ENCODE assay signal across 8 mouse cellular contexts in genomic region chrX:162760958-162761515, GRCm38 (mm10). TPM values are rescaled to one million over a fixed set of nuclear protein-coding genes. Genes with fewer than 3 reads are reported as not detected.
DNase-seq lines count a peak whose midpoint lies in the region; ATAC-seq and TF ChIP-seq lines count a peak whose summit lies in the region.

No protein-coding gene starts in this region.

- 0 out of 2 replicates have a peak, but pooled peaks cover 1% of the 10 kb centered on the region for H3K4me1 ChIP-seq in heart, adult 2 months (ENCODE audit: control insufficient read depth, insufficient read depth, low read length)
- H3K4me1 ChIP-seq in embryonic facial prominence, embryonic 10.5 days, result peaks cover 9% of the 10 kb centered on the region
- H3K4me1 ChIP-seq in hindbrain, embryonic 12.5 days, result 0 out of 2 replicates have a peak, but pooled peaks cover 5% of the 10 kb centered on the region
- H3K4me1 ChIP-seq in neural tube, embryonic 13.5 days (replicated peaks), result peaks cover 8% of the 10 kb centered on the region

- peaks cover 4% of the 10 kb centered on the region for H3K36me3 ChIP-seq in heart, adult 2 months (ENCODE audit: control insufficient read depth, insufficient read depth, low read length)
- H3K36me3 ChIP-seq in embryonic facial prominence, embryonic 10.5 days (replicated peaks), result peaks cover 24% of the 10 kb centered on the region
- no peaks in the 10 kb centered on the region for H3K36me3 ChIP-seq in hindbrain, embryonic 12.5 days
- no peaks in the 10 kb centered on the region; the same call in 1 of the 2 replicates for H3K36me3 ChIP-seq in neural tube, embryonic 13.5 days

- DNase-seq in heart, adult 2 months, result no peak
- no peak for DNase-seq in heart, postnatal 4 days
- DNase-seq in ES-CJ7 (ENCODE audit: low read depth, low spot score) (peak; percentile 20), liver (peak; percentile 23)
- no peak for DNase-seq in embryonic facial prominence, embryonic 10.5 days (ENCODE audit: low spot score)
- no peak for DNase-seq in Muller cell, postnatal 12 days (ENCODE audit: inconsistent ontology term)

- ATAC-seq in hindbrain, embryonic 12.5 days (ENCODE audit: low FRiP score), result peak; percentile 10
- ATAC-seq in neural tube, embryonic 13.5 days (ENCODE audit: low read depth), result peak; percentile 23

- no peak for TF ChIP-seq CTCF in heart, adult 2 months (IDR thresholded peaks at IDR 0.05)

- peaks cover 10% of the 10 kb centered on the region; the same call in 1 of the 2 replicates for H3K9me3 ChIP-seq in embryonic facial prominence, embryonic 10.5 days
- H3K9me3 ChIP-seq in hindbrain, embryonic 12.5 days (replicated peaks), result no peaks in the 10 kb centered on the region; the same call in 1 of the 2 replicates
- no peaks in the 10 kb centered on the region for H3K9me3 ChIP-seq in neural tube, embryonic 13.5 days

- H3K27me3 ChIP-seq in heart, adult 2 months (ENCODE audit: control insufficient read depth, insufficient read depth, low read length), result no peaks in the 10 kb centered on the region
- H3K27me3 ChIP-seq in embryonic facial prominence, embryonic 10.5 days (replicated peaks; ENCODE audit: low read depth, poor library complexity, severe bottlenecking), result peaks cover 14% of the 10 kb centered on the region
- H3K27me3 ChIP-seq in hindbrain, embryonic 12.5 days, result no peaks in the 10 kb centered on the region; the same call in 1 of the 2 replicates
- no peaks in the 10 kb centered on the region for H3K27me3 ChIP-seq in neural tube, embryonic 13.5 days

- H3K4me3 ChIP-seq in heart, adult 2 months, result peak overlapping the region; percentile 73
- peak overlapping the region; percentile 75 for H3K4me3 ChIP-seq in embryonic facial prominence, embryonic 10.5 days
- H3K4me3 ChIP-seq in hindbrain, embryonic 12.5 days, result peak overlapping the region; percentile 62
- H3K4me3 ChIP-seq in neural tube, embryonic 13.5 days, result peak overlapping the region; percentile 61

- TF ChIP-seq EP300 in heart, adult 2 months (IDR thresholded peaks at IDR 0.05; ENCODE audit: insufficient read depth, low read depth, low read length), result no peak

- 23% methylated on average over 34 of the region's 50 CpGs for WGBS in heart, adult 2 months
- 11% methylated on average over 50 of the region's 50 CpGs for WGBS in embryonic facial prominence, embryonic 10.5 days
- WGBS in hindbrain, embryonic 12.5 days, result 23% methylated on average over 32 of the region's 50 CpGs
- 20% methylated on average over 28 of the region's 50 CpGs for WGBS in neural tube, embryonic 13.5 days

- peak overlapping the region; percentile 92 for H3K27ac ChIP-seq in heart, adult 2 months
- peak overlapping the region; percentile 95 for H3K27ac ChIP-seq in embryonic facial prominence, embryonic 10.5 days (replicated peaks)
- peak overlapping the region; percentile 91 for H3K27ac ChIP-seq in hindbrain, embryonic 12.5 days
- peak overlapping the region; percentile 90 for H3K27ac ChIP-seq in neural tube, embryonic 13.5 days (replicated peaks)

- H3K79me2 ChIP-seq in heart, adult 2 months (replicated peaks; ENCODE audit: control insufficient read depth, insufficient read depth, low read length), result no peaks in the 10 kb centered on the region

- TF ChIP-seq POLR2A in heart, adult 2 months (IDR thresholded peaks at IDR 0.05; ENCODE audit: insufficient read depth, low read depth, low read length), result no peak

- intact Hi-C loops in heart, adult 2 months (cut with DNase I), result loop anchor here (1.0 kb wide), 1 partner anchor 26 kb away; no protein-coding TSS in a partner anchor

- peak overlapping the region; percentile 58 for H3K4me2 ChIP-seq in hindbrain, embryonic 12.5 days (replicated peaks)
- H3K4me2 ChIP-seq in neural tube, embryonic 13.5 days, result peak overlapping the region; percentile 61

- peak overlapping the region; percentile 80 for H3K9ac ChIP-seq in heart, adult 2 months (ENCODE audit: low read depth, low read length)
- H3K9ac ChIP-seq in hindbrain, embryonic 12.5 days, result peak overlapping the region; percentile 71
- peak overlapping the region; percentile 77 for H3K9ac ChIP-seq in neural tube, embryonic 13.5 days

RNA-seq across cellular contexts. Expression of gene Rbbp7, which starts 0.8 kb away (rescaled TPM):
- total RNA-seq in heart, adult 2 months (2021), result 100 to 1,000 TPM; 134 to 153 TPM
- 80.6 and 153 TPM in 2 replicates for polyA plus RNA-seq in heart, adult 2 months (2012; rRNA removed)
- 100 to 1,000 TPM; 246 to 256 TPM for total RNA-seq in heart, postnatal 4 days (2021)
- 414 and 415 TPM in 2 replicates for polyA plus RNA-seq in embryonic facial prominence, embryonic 10.5 days (2016; fragmentation: Nextera tagmentation; extraction: Ambion mirVana)
- polyA plus RNA-seq in hindbrain, embryonic 12.5 days (2016; fragmentation: Nextera tagmentation; extraction: Ambion mirVana), result 283 and 286 TPM in 2 replicates
- polyA plus RNA-seq in neural tube, embryonic 13.5 days (2015; fragmentation: Nextera tagmentation; extraction: Ambion mirVana), result 202 and 224 TPM in 2 replicates

Comparison
In these comparisons a context has a peak if more than half of its experiments do, and no peak if none do; other contexts are left out.
1. DNase-seq: peak in ES-CJ7 (single experiment) and liver (single experiment); none in heart, adult 2 months (0 of 2), heart, postnatal 4 days (single experiment), embryonic facial prominence, embryonic 10.5 days (single experiment) and Muller cell, postnatal 12 days (single experiment).
2. Peak in every context shown above with its lines, with median percentiles within 50 percentile points of each other: H3K27ac ChIP-seq, H3K4me3 ChIP-seq and H3K9ac ChIP-seq.